Mouse (Mus musculus) liver, adult 2 months (tissue): Measurements from ENCODE around the gene Npas1. TPM values are rescaled to one million over a fixed set of nuclear protein-coding genes. Genes with fewer than 3 reads are reported as not detected.

Experiments
- DNase-seq: peaks from one replicate; pipeline ENCODE4 v3.0.0-alpha.2; 2011; ENCODE audit warnings: low read depth, low spot score; ENCODE audit errors: extremely low read depth
- H3K27ac ChIP-seq: fragments of 200-500 bp; replicated peaks from 2 replicates; pipeline ENCODE4 v1.5.1; 2012; ENCODE audit warnings: low read depth, mild to moderate bottlenecking, control low read depth, inconsistent platforms, low read length; ENCODE audit not compliant: insufficient read depth
- H3K27me3 ChIP-seq: fragments of 200-500 bp; 2 replicates; pipeline ENCODE4 v1.6.1; 2012; ENCODE audit warnings: mild to moderate bottlenecking, moderate library complexity, low read length, inconsistent platforms; ENCODE audit not compliant: control insufficient read depth, insufficient read depth
- H3K36me3 ChIP-seq: fragments of 200-500 bp; 2 replicates; pipeline ENCODE4 v1.6.1; 2012; ENCODE audit warnings: low read length, inconsistent platforms; ENCODE audit not compliant: control insufficient read depth, insufficient read depth
- H3K4me1 ChIP-seq: fragments of 200-500 bp; 2 replicates; pipeline ENCODE4 v1.6.1; 2011; ENCODE audit warnings: low read length; ENCODE audit not compliant: control insufficient read depth, insufficient read depth
- H3K4me3 ChIP-seq: fragments of 200-500 bp; 2 replicates; pipeline ENCODE4 v1.5.1; 2011; ENCODE audit warnings: low read depth, mild to moderate bottlenecking, control low read depth, low read length, moderate library complexity; ENCODE audit not compliant: insufficient read depth
- H3K79me2 ChIP-seq: fragments of 200-500 bp; 2 replicates; pipeline ENCODE4 v1.6.1; 2012; ENCODE audit warnings: inconsistent platforms, mild to moderate bottlenecking, low read length, moderate library complexity; ENCODE audit not compliant: control insufficient read depth, insufficient read depth
- H3K9ac ChIP-seq: fragments of 200-500 bp; 2 replicates; pipeline ENCODE4 v1.6.1; 2012; ENCODE audit warnings: low read depth, mild to moderate bottlenecking, control low read depth, inconsistent platforms, low read length
- CTCF ChIP-seq: fragments of 200-500 bp; IDR thresholded peaks from 2 replicates; pipeline ENCODE4 v1.5.1; 2011; ENCODE audit warnings: low read depth, low read length, control low read depth
- POLR2A ChIP-seq: fragments of 200-500 bp; IDR thresholded peaks from 2 replicates; pipeline ENCODE4 v1.6.1; 2011; ENCODE audit warnings: low read length, control low read depth; ENCODE audit not compliant: insufficient read depth; ENCODE audit errors: extremely low read depth
- WGBS: fragments of 180-500 bp; shearing (Covaris S2); methylation state at CpG from one replicate; pipeline ENCODE4 v1.1.7; 2018; 5-methylcytosine and 5-hydroxymethylcytosine counted together
- polyA plus RNA-seq: library from polyadenylated mRNA; depleted of rRNA; stranded (reverse); fragments of >200 nt; gene quantifications from 2 replicates; pipeline ENCODE4 v1.2.3, GENCODE M21; 2012
- total RNA-seq: library from RNA; depleted of rRNA; stranded (reverse); fragments of >200 nt; gene quantifications from 2 replicates; pipeline ENCODE4 v1.2.3, GENCODE M21; 2014

Gene Npas1
- total and polyA plus RNA-seq, 2 experiments, result not detected

GRCm38 (mm10) chr7:16461151-16461550 is 16.4 kb downstream of the Npas1 start:
- Histone ChIP-seq H3K36me3 (no peaks in the 10 kb centered on the region), H3K27ac (no peak overlapping the region), H3K4me3 (no peak overlapping the region), H3K9ac (no peak overlapping the region), H3K27me3 (no peaks in the 10 kb centered on the region), H3K79me2 (no peaks in the 10 kb centered on the region), H3K4me1 (no peaks in the 10 kb centered on the region)
- WGBS, result 60% methylated on average over 6 of the region's 6 CpGs
- DNase-seq, result no peak
- TF ChIP-seq CTCF, result no peak

- Histone ChIP-seq H3K9ac (no peak overlapping the region), H3K4me3 (no peak overlapping the region), H3K79me2 (no peaks in the 10 kb centered on the region), H3K27me3 (no peaks in the 10 kb centered on the region), H3K27ac (no peak overlapping the region), H3K4me1 (no peaks in the 10 kb centered on the region), H3K36me3 (no peaks in the 10 kb centered on the region)
- TF ChIP-seq CTCF (no peak), POLR2A (no peak)
- no peak for DNase-seq
- 51% methylated on average over 13 of the region's 13 CpGs for WGBS
Observed at GRCm38 (mm10) chr7:16460566-16460965, 17.0 kb downstream of the Npas1 start.

GRCm38 (mm10) chr7:16456289-16456688 is 21.2 kb downstream of the Npas1 start:
- TF ChIP-seq POLR2A (no peak), CTCF (no peak)
- Histone ChIP-seq H3K27ac (no peak overlapping the region), H3K9ac (no peak overlapping the region), H3K27me3 (no peaks in the 10 kb centered on the region), H3K36me3 (no peaks in the 10 kb centered on the region), H3K4me1 (peaks cover 2% of the 10 kb centered on the region; the same call in 1 of the 2 replicates), H3K79me2 (no peaks in the 10 kb centered on the region), H3K4me3 (no peak overlapping the region)
- WGBS, result 84% methylated on average over 5 of the region's 5 CpGs
- DNase-seq, result no peak

- H3K27ac ChIP-seq, result no peak overlapping the region
- H3K36me3 ChIP-seq, result no peaks in the 10 kb centered on the region
- peaks cover 2% of the 10 kb centered on the region; the same call in 1 of the 2 replicates for H3K4me1 ChIP-seq
- H3K27me3 ChIP-seq, result no peaks in the 10 kb centered on the region
- TF ChIP-seq CTCF, result no peak
- no peak for DNase-seq
- H3K4me3 ChIP-seq, result no peak overlapping the region
- 96% methylated on average over 14 of the region's 14 CpGs for WGBS
- H3K9ac ChIP-seq, result no peak overlapping the region
- H3K79me2 ChIP-seq, result no peaks in the 10 kb centered on the region
Observed at GRCm38 (mm10) chr7:16455016-16455415, 22.5 kb downstream of the Npas1 start.

GRCm38 (mm10) chr7:16453118-16453711 is 24.3 kb downstream of the Npas1 start:
- no peaks in the 10 kb centered on the region for H3K79me2 ChIP-seq
- no peaks in the 10 kb centered on the region for H3K27me3 ChIP-seq
- peak; percentile 42 for DNase-seq
- TF ChIP-seq CTCF, result no peak
- TF ChIP-seq POLR2A, result no peak
- peak overlapping the region; percentile 83 for H3K4me3 ChIP-seq
- peaks cover 2% of the 10 kb centered on the region; the same call in 1 of the 2 replicates for H3K4me1 ChIP-seq
- no peak overlapping the region for H3K27ac ChIP-seq
- 1% methylated on average over 23 of the region's 23 CpGs for WGBS
- peak overlapping the region; percentile 77 for H3K9ac ChIP-seq
- no peaks in the 10 kb centered on the region for H3K36me3 ChIP-seq

- DNase-seq, result peak; percentile 98
- Histone ChIP-seq H3K36me3 (no peaks in the 10 kb centered on the region), H3K27me3 (no peaks in the 10 kb centered on the region), H3K79me2 (no peaks in the 10 kb centered on the region), H3K4me3 (peak within 1 kb of the TSS; percentile 83), H3K9ac (peak within 1 kb of the TSS; percentile 77), H3K4me1 (peaks cover 2% of the 10 kb centered on the region; the same call in 1 of the 2 replicates), H3K27ac (no peak within 1 kb of the TSS)
- TF ChIP-seq POLR2A (no peak), CTCF (no peak)
- under 1% methylated on average over 30 of the region's 30 CpGs for WGBS
Observed at GRCm38 (mm10) chr7:16452587-16453073, 24.9 kb downstream of the Npas1 start, which contains the start of gene Tmem160. Gene Tmem160 (plus strand): TSS chr7:16452779.
